Mouse (Mus musculus) neural tube, embryonic 11.5 days (tissue): ENCODE results near the gene Mc3r. TPM values are rescaled to one million over a fixed set of nuclear protein-coding genes. Genes with fewer than 3 reads are reported as not detected.
A peak's percentile ranks its signal among the peaks of the same experiment; 100 is the strongest.

Experiments
- ATAC-seq: fragments of 200-750 bp; cut with Nextera tagmentation; 2 replicates; pipeline ENCODE4 v1.8.0; 2017; ENCODE audit warnings: moderate number of reproducible peaks, mild to moderate bottlenecking, moderate TSS enrichment, moderate library complexity; ENCODE audit not compliant: insufficient read depth, low FRiP score, low TSS enrichment
- DNase-seq: peaks from one replicate; pipeline ENCODE4 v3.0.0-alpha.2; 2015; ENCODE audit warnings: low spot score
- H3K27ac ChIP-seq: fragments of 300-500 bp; sonication (generic); 2 replicates; pipeline ENCODE4 v1.5.1; 2014; ENCODE audit warnings: low read depth, mild to moderate bottlenecking, low read length
- H3K27me3 ChIP-seq: fragments of 300-500 bp; sonication (generic); 2 replicates; pipeline ENCODE4 v1.6.1; 2014; ENCODE audit warnings: mild to moderate bottlenecking, low read length, mixed read lengths; ENCODE audit not compliant: control insufficient read depth, insufficient read depth
- H3K36me3 ChIP-seq: fragments of 300-500 bp; sonication (generic); 2 replicates; pipeline ENCODE4 v1.6.1; 2014; ENCODE audit warnings: mild to moderate bottlenecking, low read length, moderate library complexity, mixed read lengths; ENCODE audit not compliant: control insufficient read depth, insufficient read depth
- H3K4me1 ChIP-seq: fragments of 300-500 bp; sonication (generic); 2 replicates; pipeline ENCODE4 v1.6.1; 2014; ENCODE audit warnings: low read length, mixed read lengths; ENCODE audit not compliant: control insufficient read depth, insufficient read depth
- H3K4me2 ChIP-seq: fragments of 300-500 bp; sonication (generic); 2 replicates; pipeline ENCODE4 v1.6.1; 2014; ENCODE audit warnings: low read depth, mild to moderate bottlenecking, moderate library complexity
- H3K4me3 ChIP-seq: fragments of 300-500 bp; sonication (generic); 2 replicates; pipeline ENCODE4 v1.5.1; 2014; ENCODE audit warnings: low read depth, low read length
- H3K9ac ChIP-seq: fragments of 300-500 bp; sonication (generic); 2 replicates; pipeline ENCODE4 v1.6.1; 2014; ENCODE audit warnings: mild to moderate bottlenecking, low read length
- H3K9me3 ChIP-seq: fragments of 300-500 bp; sonication (generic); 2 replicates; pipeline ENCODE4 v1.6.1; 2016; ENCODE audit warnings: low read length; ENCODE audit not compliant: control insufficient read depth
- WGBS: fragments of 180-500 bp; shearing (Covaris S2); extraction: QIAGEN DNeasy Blood & Tissue Kit; methylation state at CpG from one replicate; pipeline ENCODE4 v1.1.7; 2014; 5-methylcytosine and 5-hydroxymethylcytosine counted together
- polyA plus RNA-seq: library from polyadenylated mRNA; unstranded; fragments of >200 nt; fragmentation: Nextera tagmentation; extraction: Ambion mirVana; gene quantifications from 2 replicates; pipeline ENCODE4 v1.2.1, GENCODE M21; 2014

Mc3r gene
- polyA plus RNA-seq, 1 experiment from 2014 or later, result not detected

DNA sequence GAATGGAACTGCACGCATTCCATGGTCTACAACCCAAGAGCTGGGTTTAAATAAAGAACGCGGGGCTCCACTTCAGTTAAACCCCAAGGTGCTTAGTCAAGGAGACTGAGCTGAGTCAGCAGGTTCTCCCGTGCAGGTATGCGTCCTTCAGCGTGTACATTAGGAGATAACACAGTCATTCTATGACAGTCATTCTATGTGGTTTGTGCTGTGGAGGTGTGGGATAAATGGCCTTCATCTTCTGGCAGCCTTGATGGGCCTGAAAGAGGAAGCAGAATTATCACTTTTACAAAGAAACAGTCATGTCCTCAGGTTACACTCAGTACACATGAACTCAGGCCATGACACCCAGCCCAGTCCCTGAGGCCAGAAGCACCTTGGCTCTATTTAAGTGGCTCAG lies 14.9 kb downstream of the Mc3r start:
- H3K27me3 ChIP-seq, result no peaks in the 10 kb centered on the region
- no peak overlapping the region for H3K4me2 ChIP-seq
- DNase-seq, result no peak
- H3K9me3 ChIP-seq, result no peaks in the 10 kb centered on the region
- WGBS, result 88% methylated on average over 6 of the region's 6 CpGs
- H3K4me3 ChIP-seq, result no peak overlapping the region
- no peaks in the 10 kb centered on the region for H3K4me1 ChIP-seq
- no peak overlapping the region for H3K27ac ChIP-seq
- H3K9ac ChIP-seq, result no peak overlapping the region
- no peak for ATAC-seq
- no peaks in the 10 kb centered on the region for H3K36me3 ChIP-seq

DNA sequence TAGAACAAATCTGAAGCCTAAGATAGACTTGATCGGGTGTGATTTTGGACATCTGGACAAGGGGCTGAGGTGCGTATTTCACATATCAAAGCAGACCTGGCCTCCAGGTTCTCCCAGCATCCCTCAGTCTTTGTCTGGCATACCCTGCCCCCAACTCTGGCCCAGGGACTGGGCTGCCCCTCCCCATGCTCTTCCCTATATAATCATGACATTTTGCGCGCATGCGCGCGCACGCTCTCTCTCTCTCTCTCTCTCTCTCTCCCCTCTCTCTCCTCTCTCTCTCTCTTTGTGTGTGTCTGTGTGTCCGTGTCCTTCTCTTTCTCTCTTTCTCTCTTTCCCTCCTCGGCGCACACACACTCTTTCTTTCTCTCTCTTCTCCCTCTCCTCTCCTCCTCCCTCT lies 21.6 kb downstream of the Mc3r start:
- Histone ChIP-seq H3K27me3 (no peaks in the 10 kb centered on the region), H3K9ac (no peak overlapping the region), H3K27ac (0 out of 2 replicates have a peak overlapping the region, but pooled peaks have one; percentile 20), H3K4me1 (peaks cover 2% of the 10 kb centered on the region; the same call in 1 of the 2 replicates), H3K9me3 (no peaks in the 10 kb centered on the region), H3K36me3 (no peaks in the 10 kb centered on the region), H3K4me3 (no peak overlapping the region), H3K4me2 (no peak overlapping the region)
- WGBS, result 78% methylated on average over 11 of the region's 11 CpGs
- ATAC-seq, result no peak
- DNase-seq, result no peak

DNA sequence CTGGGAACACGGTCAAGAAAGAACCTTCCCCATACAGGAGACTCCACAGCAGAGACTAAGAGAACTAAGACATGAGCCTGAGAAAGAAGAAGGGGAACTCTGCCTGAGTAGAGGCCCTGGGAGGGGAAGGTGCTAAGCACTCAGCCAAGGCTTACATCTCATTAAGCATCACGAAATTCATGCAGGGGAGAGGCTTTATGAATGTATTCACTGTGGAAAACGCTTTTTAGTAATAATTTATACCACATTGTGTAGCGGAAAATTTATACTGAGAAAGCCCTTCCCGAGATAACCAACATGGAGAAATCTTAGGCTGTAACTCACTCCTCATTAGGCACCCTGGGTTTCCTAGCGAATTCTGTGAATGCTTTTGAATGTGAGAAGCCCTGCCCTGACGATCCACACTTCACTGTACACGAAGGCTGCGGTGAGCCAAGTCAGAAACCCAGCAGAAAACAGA lies 22.2 kb downstream of the Mc3r start:
- Histone ChIP-seq H3K9ac (0 out of 2 replicates have a peak overlapping the region, but pooled peaks have one; percentile 28), H3K27ac (0 out of 2 replicates have a peak overlapping the region, but pooled peaks have one; percentile 20), H3K4me1 (peaks cover 2% of the 10 kb centered on the region; the same call in 1 of the 2 replicates), H3K4me2 (no peak overlapping the region), H3K27me3 (no peaks in the 10 kb centered on the region), H3K4me3 (no peak overlapping the region), H3K9me3 (no peaks in the 10 kb centered on the region), H3K36me3 (no peaks in the 10 kb centered on the region)
- DNase-seq, result no peak
- 41% methylated on average over 9 of the region's 9 CpGs for WGBS
- ATAC-seq, result no peak; the same call in 1 of the 2 replicates

DNA sequence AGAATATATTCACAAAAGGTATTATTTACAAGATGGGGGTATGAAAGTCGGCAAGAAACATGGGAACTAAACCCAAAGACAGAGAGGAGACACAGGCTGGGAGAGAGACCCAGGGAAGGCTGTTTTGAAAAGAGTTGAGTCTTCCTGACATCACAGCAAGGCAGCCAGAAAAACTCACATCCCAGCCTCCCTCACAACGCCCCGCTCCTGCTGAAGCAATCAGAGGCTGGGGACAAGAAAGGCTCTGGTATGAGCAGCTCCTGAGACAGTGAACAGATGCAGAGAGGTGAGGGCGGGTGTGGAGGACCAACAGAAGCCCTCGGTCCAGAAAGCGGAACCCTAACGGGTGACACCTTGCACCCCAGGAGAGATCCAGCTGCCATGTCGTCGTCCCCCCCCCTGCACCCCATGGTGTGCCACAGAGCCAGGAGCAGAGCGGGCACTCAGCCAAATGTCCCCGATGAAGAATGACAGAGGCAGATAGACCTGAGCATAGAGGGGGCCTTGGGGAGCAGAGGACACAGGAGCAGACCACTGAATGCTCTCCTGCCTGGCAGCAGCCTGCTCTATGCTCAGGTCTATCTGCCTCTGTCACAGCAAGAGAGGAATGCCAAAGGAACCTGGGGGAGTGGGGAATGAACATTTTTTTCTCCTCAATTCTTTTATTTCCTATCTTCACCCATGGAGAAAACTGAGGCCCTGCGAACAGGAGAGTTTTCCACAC lies 22.8 kb downstream of the Mc3r start:
- Histone ChIP-seq H3K27me3 (no peaks in the 10 kb centered on the region), H3K36me3 (no peaks in the 10 kb centered on the region), H3K9ac (no peak overlapping the region; the same call in 1 of the 2 replicates), H3K4me3 (no peak overlapping the region), H3K27ac (0 out of 2 replicates have a peak overlapping the region, but pooled peaks have one; percentile 20), H3K4me2 (no peak overlapping the region), H3K9me3 (no peaks in the 10 kb centered on the region), H3K4me1 (peaks cover 2% of the 10 kb centered on the region; the same call in 1 of the 2 replicates)
- no peak for ATAC-seq
- 75% methylated on average over 12 of the region's 12 CpGs for WGBS
- DNase-seq, result no peak

DNA sequence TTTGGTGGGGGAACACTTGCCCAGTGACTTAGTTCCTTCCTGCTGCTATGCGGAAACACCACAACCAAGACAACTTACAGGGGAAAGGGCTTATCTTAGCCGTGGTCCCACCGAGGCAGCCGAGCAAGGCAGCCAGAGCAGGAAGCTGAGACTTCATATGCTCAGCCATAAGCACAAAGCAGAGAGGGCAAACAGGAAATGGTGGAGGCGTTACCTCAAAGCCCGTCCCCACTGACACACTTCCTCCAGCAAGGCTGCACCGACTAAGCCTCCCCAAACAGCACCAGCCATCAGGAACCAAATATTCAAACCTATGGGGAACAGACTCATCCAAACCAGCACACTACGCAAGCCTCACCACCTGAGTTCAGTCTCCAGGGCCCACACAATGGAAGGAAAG lies 26.4 kb downstream of the Mc3r start:
- DNase-seq (no peak), ATAC-seq (no peak)
- 89% methylated on average over 8 of the region's 8 CpGs for WGBS
- H3K4me3 ChIP-seq, result no peak overlapping the region
- H3K9ac ChIP-seq, result no peak overlapping the region
- peaks cover 2% of the 10 kb centered on the region; the same call in 1 of the 2 replicates for H3K4me1 ChIP-seq
- H3K4me2 ChIP-seq, result no peak overlapping the region
- H3K27me3 ChIP-seq, result no peaks in the 10 kb centered on the region
- H3K27ac ChIP-seq, result no peak overlapping the region
- no peaks in the 10 kb centered on the region for H3K36me3 ChIP-seq
- no peaks in the 10 kb centered on the region for H3K9me3 ChIP-seq

DNA sequence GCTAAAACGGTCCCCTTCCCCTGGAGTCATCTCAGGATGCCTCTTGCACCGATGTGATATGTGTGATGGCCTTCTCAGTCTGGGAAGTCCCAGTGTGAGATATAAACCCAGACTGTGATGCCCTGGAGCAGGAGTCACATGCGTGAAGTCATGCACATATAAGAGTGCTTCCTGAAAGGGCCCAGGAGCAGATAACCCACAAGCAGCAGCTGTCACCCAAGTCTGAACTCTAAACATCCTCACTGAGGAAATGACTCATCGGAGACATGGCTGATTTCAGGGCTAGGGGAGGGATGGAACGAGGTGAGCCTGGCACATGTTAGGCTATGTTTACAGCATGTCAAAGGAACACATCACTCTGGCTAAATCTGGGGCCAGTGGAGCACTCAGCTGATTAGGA lies 27.9 kb downstream of the Mc3r start:
- no peak overlapping the region for H3K27ac ChIP-seq
- no peaks in the 10 kb centered on the region for H3K4me1 ChIP-seq
- H3K4me3 ChIP-seq, result no peak overlapping the region
- 80% methylated on average over 5 of the region's 5 CpGs for WGBS
- H3K4me2 ChIP-seq, result no peak overlapping the region
- H3K36me3 ChIP-seq, result no peaks in the 10 kb centered on the region
- no peak overlapping the region for H3K9ac ChIP-seq
- no peaks in the 10 kb centered on the region for H3K27me3 ChIP-seq
- DNase-seq, result no peak
- no peak for ATAC-seq
- no peaks in the 10 kb centered on the region for H3K9me3 ChIP-seq

DNA sequence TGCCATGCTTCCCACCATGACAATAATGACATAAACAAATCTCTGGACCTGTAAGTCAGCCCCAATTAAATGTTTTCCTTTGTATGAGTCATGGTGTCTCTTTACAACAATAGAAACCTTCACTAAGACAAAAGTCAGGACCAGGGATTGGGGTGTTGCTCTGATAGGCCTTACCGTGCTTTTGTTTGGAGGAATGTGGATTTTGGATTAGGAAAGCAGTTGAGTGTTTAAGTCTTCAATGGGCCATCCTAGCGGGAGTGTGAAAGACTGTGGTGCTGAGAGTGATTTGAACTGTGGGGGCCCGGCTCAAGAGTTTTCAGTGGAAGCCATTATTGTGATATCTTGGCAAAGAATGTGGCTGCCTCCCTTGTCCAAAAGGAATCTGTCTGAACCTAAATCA lies 30.7 kb downstream of the Mc3r start:
- no peak overlapping the region for H3K4me2 ChIP-seq
- no peaks in the 10 kb centered on the region for H3K27me3 ChIP-seq
- H3K9ac ChIP-seq, result no peak overlapping the region
- H3K4me3 ChIP-seq, result no peak overlapping the region
- no peak overlapping the region for H3K27ac ChIP-seq
- no peak for DNase-seq
- WGBS, result 92% methylated on average over 3 of the region's 3 CpGs
- no peaks in the 10 kb centered on the region for H3K36me3 ChIP-seq
- no peaks in the 10 kb centered on the region for H3K4me1 ChIP-seq
- no peaks in the 10 kb centered on the region for H3K9me3 ChIP-seq
- ATAC-seq, result no peak

DNA sequence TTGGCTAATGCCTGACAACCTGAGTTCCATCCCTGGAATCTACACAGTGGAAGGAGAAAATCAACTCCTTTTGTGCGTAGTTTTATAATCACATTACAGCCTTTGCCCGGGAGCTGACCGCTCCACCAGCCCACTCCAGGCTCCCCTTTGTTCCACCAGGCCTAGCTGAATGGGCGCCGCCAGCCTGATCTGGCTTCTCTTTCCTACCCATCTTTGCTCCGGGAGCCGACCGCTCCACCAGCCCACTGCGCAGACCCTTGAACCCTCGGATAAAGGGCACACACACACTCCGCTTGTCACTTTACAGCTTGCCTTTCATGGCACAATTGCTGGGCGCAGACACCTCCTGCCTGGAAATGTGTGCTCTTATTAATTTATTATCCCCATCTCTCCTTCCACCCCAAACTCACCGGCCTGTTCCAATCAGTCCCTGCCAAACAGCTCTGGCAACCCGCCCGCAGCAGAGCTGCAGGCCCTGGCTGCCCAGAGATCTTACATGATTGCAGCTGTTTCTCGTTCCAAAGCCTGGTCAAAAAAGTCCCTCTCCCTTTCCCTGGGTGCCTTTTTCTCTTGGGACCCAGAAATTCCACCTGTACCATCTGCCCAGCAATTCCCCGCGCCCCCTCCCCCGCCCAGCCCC lies 33.9 kb downstream of the Mc3r start:
- DNase-seq (no peak), ATAC-seq (peak; percentile 50; the same call in 1 of the 2 replicates)
- no peak overlapping the region for H3K27ac ChIP-seq
- 65% methylated on average over 19 of the region's 19 CpGs for WGBS
- H3K4me1 ChIP-seq, result no peaks in the 10 kb centered on the region
- H3K36me3 ChIP-seq, result no peaks in the 10 kb centered on the region
- H3K9ac ChIP-seq, result peak overlapping the region; percentile 18; the same call in 1 of the 2 replicates
- H3K4me2 ChIP-seq, result no peak overlapping the region
- H3K27me3 ChIP-seq, result no peaks in the 10 kb centered on the region
- no peaks in the 10 kb centered on the region for H3K9me3 ChIP-seq
- no peak overlapping the region for H3K4me3 ChIP-seq
